Mouse (Mus musculus): Measurements from ENCODE around the gene Rbx1. TPM values are rescaled to one million over a fixed set of nuclear protein-coding genes. Genes with fewer than 3 reads are reported as not detected.

Rbx1 gene
- polyA plus RNA-seq, 1 experiment from 2014 or later = 464 TPM

- WGBS = 92% methylated on average over 2 of the region's 2 CpGs
- Histone ChIP-seq H3K9me3 (no peaks in the 10 kb centered on the region), H3K27ac (no peak overlapping the region), H3K27me3 (replicated peaks) (no peaks in the 10 kb centered on the region), H3K4me1 (replicated peaks) (no peaks in the 10 kb centered on the region), H3K9ac (no peak overlapping the region), H3K4me3 (replicated peaks) (no peak overlapping the region), H3K36me3 (no peaks in the 10 kb centered on the region), H3K4me2 (replicated peaks) (no peak overlapping the region)
- no peak for ATAC-seq
Observed at GRCm38 (mm10) chr15:81503466-81503865, 37.4 kb downstream of the Rbx1 start.

- 92% methylated on average over 2 of the region's 2 CpGs for WGBS
- no peak overlapping the region for H3K4me3 ChIP-seq (replicated peaks)
- no peak overlapping the region for H3K9ac ChIP-seq
- H3K36me3 ChIP-seq = no peaks in the 10 kb centered on the region
- ATAC-seq = no peak
- no peaks in the 10 kb centered on the region for H3K9me3 ChIP-seq
- no peaks in the 10 kb centered on the region for H3K27me3 ChIP-seq (replicated peaks)
- no peak overlapping the region for H3K27ac ChIP-seq
- no peak overlapping the region for H3K4me2 ChIP-seq (replicated peaks)
- no peaks in the 10 kb centered on the region for H3K4me1 ChIP-seq (replicated peaks)
Observed at GRCm38 (mm10) chr15:81503995-81504394, 37.9 kb downstream of the Rbx1 start.

GRCm38 (mm10) chr15:81507201-81507600 is 41.1 kb downstream of the Rbx1 start:
- H3K9me3 ChIP-seq = no peaks in the 10 kb centered on the region
- H3K9ac ChIP-seq = no peak overlapping the region
- no peak for ATAC-seq
- H3K4me1 ChIP-seq (replicated peaks) = no peaks in the 10 kb centered on the region
- no peaks in the 10 kb centered on the region for H3K36me3 ChIP-seq
- no peak overlapping the region for H3K4me2 ChIP-seq (replicated peaks)
- no peak overlapping the region for H3K27ac ChIP-seq
- no peaks in the 10 kb centered on the region for H3K27me3 ChIP-seq (replicated peaks)
- no peak overlapping the region for H3K4me3 ChIP-seq (replicated peaks)

GRCm38 (mm10) chr15:81510621-81511020 is 44.5 kb downstream of the Rbx1 start:
- 81% methylated on average over 4 of the region's 4 CpGs for WGBS
- Histone ChIP-seq H3K27me3 (replicated peaks) (no peaks in the 10 kb centered on the region), H3K9me3 (no peaks in the 10 kb centered on the region)

GRCm38 (mm10) chr15:81511601-81512261 is 45.6 kb downstream of the Rbx1 start:
- peak overlapping the region; percentile 77 for H3K27ac ChIP-seq
- H3K36me3 ChIP-seq = no peaks in the 10 kb centered on the region
- H3K4me1 ChIP-seq (replicated peaks) = peaks cover 10% of the 10 kb centered on the region
- no peaks in the 10 kb centered on the region for H3K27me3 ChIP-seq (replicated peaks)
- peak overlapping the region; percentile 29 for H3K4me3 ChIP-seq (replicated peaks)
- H3K9me3 ChIP-seq = no peaks in the 10 kb centered on the region
- WGBS = 23% methylated on average over 21 of the region's 21 CpGs
- H3K4me2 ChIP-seq (replicated peaks) = peak overlapping the region; percentile 64
- peak overlapping the region; percentile 31; the same call in 1 of the 2 replicates for H3K9ac ChIP-seq
- peak; percentile 48 for ATAC-seq

More at GRCm38 (mm10) chr15:81510621-81511020, 44.5 kb downstream of the Rbx1 start:
- ATAC-seq = no peak
- Histone ChIP-seq H3K4me1 (replicated peaks) (peaks cover 10% of the 10 kb centered on the region), H3K4me3 (replicated peaks) (no peak overlapping the region), H3K9ac (no peak overlapping the region), H3K27ac (no peak overlapping the region), H3K4me2 (replicated peaks) (no peak overlapping the region), H3K36me3 (no peaks in the 10 kb centered on the region)

- H3K27me3 ChIP-seq (replicated peaks) = no peaks in the 10 kb centered on the region
- H3K9ac ChIP-seq = peak overlapping the region; percentile 32; the same call in 1 of the 2 replicates
- H3K4me1 ChIP-seq (replicated peaks) = peaks cover 10% of the 10 kb centered on the region
- WGBS = 8% methylated on average over 18 of the region's 18 CpGs
- H3K9me3 ChIP-seq = no peaks in the 10 kb centered on the region
- H3K36me3 ChIP-seq = no peaks in the 10 kb centered on the region
- ATAC-seq = peak; percentile 93
- H3K4me3 ChIP-seq (replicated peaks) = peak overlapping the region; percentile 38
- H3K27ac ChIP-seq = peak overlapping the region; percentile 40
- peak overlapping the region; percentile 74 for H3K4me2 ChIP-seq (replicated peaks)
Observed at GRCm38 (mm10) chr15:81514111-81514971, 48.2 kb downstream of the Rbx1 start.

GRCm38 (mm10) chr15:81515221-81515620 is 49.1 kb downstream of the Rbx1 start:
- 83% methylated on average over 3 of the region's 3 CpGs for WGBS
- no peak for ATAC-seq
- Histone ChIP-seq H3K9ac (no peak overlapping the region), H3K27me3 (replicated peaks) (no peaks in the 10 kb centered on the region), H3K4me2 (replicated peaks) (no peak overlapping the region), H3K27ac (no peak overlapping the region), H3K4me1 (replicated peaks) (peaks cover 10% of the 10 kb centered on the region), H3K4me3 (replicated peaks) (no peak overlapping the region), H3K36me3 (no peaks in the 10 kb centered on the region), H3K9me3 (no peaks in the 10 kb centered on the region)

GRCm38 (mm10) chr15:81518031-81518430 is 51.9 kb downstream of the Rbx1 start:
- ATAC-seq = no peak
- Histone ChIP-seq H3K27me3 (replicated peaks) (no peaks in the 10 kb centered on the region), H3K9ac (no peak overlapping the region), H3K27ac (no peak overlapping the region), H3K4me1 (replicated peaks) (peaks cover 14% of the 10 kb centered on the region), H3K36me3 (no peaks in the 10 kb centered on the region), H3K9me3 (no peaks in the 10 kb centered on the region), H3K4me2 (replicated peaks) (no peak overlapping the region), H3K4me3 (replicated peaks) (no peak overlapping the region)
- WGBS = 51% methylated on average over 6 of the region's 6 CpGs

GRCm38 (mm10) chr15:81518761-81519160 is 52.7 kb downstream of the Rbx1 start:
- H3K4me1 ChIP-seq (replicated peaks) = peaks cover 14% of the 10 kb centered on the region
- H3K36me3 ChIP-seq = no peaks in the 10 kb centered on the region
- no peak overlapping the region for H3K4me2 ChIP-seq (replicated peaks)
- H3K27me3 ChIP-seq (replicated peaks) = no peaks in the 10 kb centered on the region
- H3K9me3 ChIP-seq = no peaks in the 10 kb centered on the region
- WGBS = 68% methylated on average over 5 of the region's 5 CpGs
- no peak overlapping the region for H3K9ac ChIP-seq
- no peak overlapping the region for H3K27ac ChIP-seq
- H3K4me3 ChIP-seq (replicated peaks) = no peak overlapping the region
- ATAC-seq = no peak

- peak overlapping the region; percentile 96 for H3K4me2 ChIP-seq (replicated peaks)
- H3K4me1 ChIP-seq (replicated peaks) = peaks cover 5% of the 10 kb centered on the region; the same call in 1 of the 2 replicates
- WGBS = under 1% methylated on average over 38 of the region's 38 CpGs
- no peaks in the 10 kb centered on the region for H3K36me3 ChIP-seq
- peak overlapping the region; percentile 97 for H3K27ac ChIP-seq
- H3K9me3 ChIP-seq = no peaks in the 10 kb centered on the region
- no peaks in the 10 kb centered on the region for H3K27me3 ChIP-seq (replicated peaks)
- peak overlapping the region; percentile 57 for H3K4me3 ChIP-seq (replicated peaks)
- H3K9ac ChIP-seq = peak overlapping the region; percentile 73
- peak; percentile 68 for ATAC-seq
Observed at GRCm38 (mm10) chr15:81522036-81522751, 56.1 kb downstream of the Rbx1 start.

- Histone ChIP-seq H3K4me2 (replicated peaks) (peak overlapping the region; percentile 96), H3K9ac (peak overlapping the region; percentile 73), H3K27ac (peak overlapping the region; percentile 97), H3K36me3 (no peaks in the 10 kb centered on the region), H3K4me1 (replicated peaks) (peaks cover 5% of the 10 kb centered on the region; the same call in 1 of the 2 replicates), H3K9me3 (no peaks in the 10 kb centered on the region), H3K4me3 (replicated peaks) (peak overlapping the region; percentile 57), H3K27me3 (replicated peaks) (no peaks in the 10 kb centered on the region)
- WGBS = under 1% methylated on average over 16 of the region's 16 CpGs
- peak; percentile 94 for ATAC-seq
Observed at GRCm38 (mm10) chr15:81522761-81523168, 56.7 kb downstream of the Rbx1 start.

Measured in intestine, embryonic 15.5 days (tissue).